In genomic region chr1:163573533-163573932, GRCm38 (mm10) we compare ENCODE assay signal across 26 mouse cellular contexts.
"Had no signal": no experiment of that assay in that cellular context is flagged by ENCODE, and none has a peak within 500 bp of the region (broad histone marks: within the 10 kb centered on the region; RNA-seq: fewer than 3 reads in every experiment).

No protein-coding gene starts in this region.

- H3K9me3 ChIP-seq: liver, embryonic 12.5 days; liver, embryonic 15.5 days; lung, embryonic 15.5 days; midbrain, embryonic 10.5 days; midbrain, embryonic 13.5 days had no signal

- H3K27ac ChIP-seq: kidney, postnatal 0 days; layer of hippocampus, adult 2 months; left cerebral cortex, adult 2 months; liver, embryonic 12.5 days; liver, embryonic 15.5 days; lung, embryonic 15.5 days; midbrain, embryonic 10.5 days; midbrain, embryonic 13.5 days; stomach, postnatal 0 days had no signal

- H3K36me3 ChIP-seq: liver, embryonic 12.5 days; liver, embryonic 15.5 days; lung, embryonic 15.5 days; midbrain, embryonic 10.5 days; midbrain, embryonic 13.5 days had no signal

- DNase-seq: kidney, adult 2 months; kidney, postnatal 25 days; layer of hippocampus, adult 9-11 months; layer of hippocampus, postnatal 36 days; left cerebral cortex, postnatal 4 days; liver; lung, adult 18-20 months; lung, postnatal 14 days; lung, postnatal 4 days; right cerebral cortex, postnatal 14 days; right cerebral cortex, postnatal 4 days; thymus, adult 2 months; thymus, postnatal 14 days had no signal

- H3K4me1 ChIP-seq: liver, embryonic 12.5 days; liver, embryonic 15.5 days; megakaryocyte, embryonic 14.5 days; midbrain, embryonic 10.5 days; midbrain, embryonic 13.5 days had no signal

- H3K4me3 ChIP-seq: layer of hippocampus, adult 2 months; left cerebral cortex, adult 2 months; liver, embryonic 12.5 days; liver, embryonic 15.5 days; lung, embryonic 15.5 days; megakaryocyte, embryonic 14.5 days; midbrain, embryonic 10.5 days; midbrain, embryonic 13.5 days; myocyte had no signal

- H3K4me2 ChIP-seq: liver, embryonic 12.5 days; liver, embryonic 15.5 days; lung, embryonic 15.5 days; midbrain, embryonic 13.5 days had no signal

- H3K9ac ChIP-seq: liver, embryonic 12.5 days; liver, embryonic 15.5 days; lung, embryonic 15.5 days; midbrain, embryonic 13.5 days had no signal

- H3K27me3 ChIP-seq: liver, embryonic 12.5 days; liver, embryonic 15.5 days; lung, embryonic 15.5 days; megakaryocyte, embryonic 14.5 days; midbrain, embryonic 13.5 days had no signal

- ATAC-seq: intestine, postnatal 0 days; liver, embryonic 12.5 days; midbrain, embryonic 13.5 days; midbrain, embryonic 16.5 days had no signal
